In the genomic region with DNA sequence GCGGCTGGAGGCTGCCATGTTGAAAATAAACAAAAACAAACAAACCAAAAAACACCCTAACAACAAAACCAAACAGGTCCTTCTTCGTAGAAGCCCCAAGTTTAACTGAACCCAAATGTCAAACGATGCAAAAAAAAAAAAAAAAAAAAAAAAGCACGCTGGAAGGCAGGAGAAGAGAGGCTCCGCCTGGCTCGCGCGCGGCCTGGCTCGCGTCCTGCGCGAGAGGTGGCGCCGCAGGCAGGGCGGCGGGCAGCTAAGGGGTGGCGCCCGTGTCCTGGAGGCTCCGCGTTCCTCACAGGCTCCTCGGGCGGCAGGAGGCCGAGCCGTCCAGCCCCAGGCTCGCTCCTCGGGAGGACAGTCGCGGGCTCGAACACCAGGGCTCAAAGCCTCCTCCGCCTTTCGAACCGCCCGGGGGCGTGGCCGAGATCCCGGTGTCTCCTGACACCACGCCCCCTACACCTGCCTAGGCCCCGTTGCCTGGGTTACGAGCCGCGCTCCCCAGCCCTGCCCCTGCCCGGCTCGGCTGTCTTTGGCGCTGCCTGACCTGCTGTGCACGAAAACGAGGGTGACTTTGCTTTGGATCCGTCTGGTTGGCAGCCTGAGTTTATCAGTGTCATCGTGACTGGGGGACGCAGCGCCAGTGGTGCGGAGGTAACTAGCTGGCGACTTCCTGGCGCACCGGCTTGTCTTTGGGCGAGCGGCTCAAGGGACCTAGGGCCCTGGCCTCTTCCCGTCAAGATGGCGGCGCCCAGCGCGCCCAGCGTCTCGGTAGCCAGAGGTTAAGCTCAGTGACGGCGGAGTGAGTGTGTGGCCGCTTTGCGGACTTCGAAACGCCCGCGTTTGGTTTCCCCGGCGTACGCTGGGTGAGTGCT, we compare ENCODE assay signal across 8 mouse cellular contexts. TPM values are rescaled to one million over a fixed set of nuclear protein-coding genes. Genes with fewer than 3 reads are reported as not detected.
DNase-seq lines count a peak whose midpoint lies in the region; ATAC-seq and TF ChIP-seq lines count a peak whose summit lies in the region.

Gene Fars2, plus strand, starts transcription at position 270 of the 872 bp plus-strand sequence.
Gene Lyrm4, minus strand, starts transcription at position 384 of the 872 bp plus-strand sequence.

- H3K9ac ChIP-seq in heart, embryonic 15.5 days, result peak within 1 kb of the TSS; percentile 73
- H3K9ac ChIP-seq in liver, embryonic 14.5 days (replicated peaks), result peak within 1 kb of the TSS; percentile 77
- H3K9ac ChIP-seq in neural tube, embryonic 11.5 days (ENCODE audit: low read length), result peak within 1 kb of the TSS; percentile 71
- H3K9ac ChIP-seq in stomach, postnatal 0 days (ENCODE audit: low read length), result peak within 1 kb of the TSS; percentile 68

- peak; percentile 93 to 97 for DNase-seq in CD8-positive naive resting alpha-beta T cell, adult 2 months (ENCODE audit: low read depth in 2 of 2, low spot score in 2 of 2)
- peak; percentile 87 for DNase-seq in c-Kit-positive CD71-negative TER-119-negative erythroid progenitor cells, embryonic 14.5 days (ENCODE audit: low read depth)
- DNase-seq in forebrain, embryonic 10.5 days (ENCODE audit: extremely low spot score, low spot score), result peak; percentile 96
- peak; percentile 99 for DNase-seq in kidney, postnatal 25 days
- peak; percentile 91 to 94 (median 92) for DNase-seq in liver, embryonic 14.5 days (ENCODE audit: low read depth in 3 of 3, low spot score in 3 of 3)
- peak; percentile 97 for DNase-seq in neural tube, embryonic 11.5 days (ENCODE audit: low spot score)
- DNase-seq in stomach, postnatal 0 days (ENCODE audit: low spot score), result peak; percentile 98

- no peaks in the 10 kb centered on the region for H3K27me3 ChIP-seq in forebrain, embryonic 10.5 days (ENCODE audit: poor library complexity, severe bottlenecking)
- H3K27me3 ChIP-seq in heart, embryonic 15.5 days, result no peaks in the 10 kb centered on the region
- H3K27me3 ChIP-seq in liver, embryonic 14.5 days (ENCODE audit: control insufficient read depth, insufficient read depth, low read length), result no peaks in the 10 kb centered on the region
- H3K27me3 ChIP-seq in neural tube, embryonic 11.5 days (ENCODE audit: control insufficient read depth, insufficient read depth, low read length), result no peaks in the 10 kb centered on the region
- H3K27me3 ChIP-seq in stomach, postnatal 0 days (ENCODE audit: control insufficient read depth, insufficient read depth, low read length), result no peaks in the 10 kb centered on the region

- WGBS in forebrain, embryonic 10.5 days, result under 1% methylated on average over 74 of the region's 75 CpGs
- WGBS in heart, embryonic 15.5 days, result under 1% methylated on average over 75 of the region's 75 CpGs
- WGBS in liver, embryonic 14.5 days (ENCODE audit: insufficient replicate concordance), result under 1% methylated on average over 74 of the region's 75 CpGs
- WGBS in neural tube, embryonic 11.5 days, result under 1% methylated on average over 73 of the region's 75 CpGs
- WGBS in stomach, postnatal 0 days, result 0% methylated on average over 73 of the region's 75 CpGs

- TF ChIP-seq EP300 in liver, embryonic 14.5 days (IDR thresholded peaks at IDR 0.05; ENCODE audit: low read depth), result peak; percentile 67
- TF ChIP-seq EP300 in stomach, postnatal 0 days (optimal IDR thresholded peaks at IDR 0.05), result peak; percentile 51

- H3K9me3 ChIP-seq in forebrain, embryonic 10.5 days, result no peaks in the 10 kb centered on the region
- H3K9me3 ChIP-seq in heart, embryonic 15.5 days (replicated peaks), result no peaks in the 10 kb centered on the region
- no peaks in the 10 kb centered on the region for H3K9me3 ChIP-seq in liver, embryonic 14.5 days (ENCODE audit: control insufficient read depth, low read length)
- H3K9me3 ChIP-seq in neural tube, embryonic 11.5 days (ENCODE audit: control insufficient read depth, low read length), result no peaks in the 10 kb centered on the region
- no peaks in the 10 kb centered on the region for H3K9me3 ChIP-seq in stomach, postnatal 0 days (ENCODE audit: control insufficient read depth, low read length)

- ATAC-seq in heart, embryonic 15.5 days (replicated peaks; ENCODE audit: insufficient number of reproducible peaks, insufficient read depth, low FRiP score, low read depth), result peak; percentile 98
- ATAC-seq in liver, embryonic 14.5 days (ENCODE audit: insufficient read depth), result peak; percentile 96
- peak; percentile 99 for ATAC-seq in neural tube, embryonic 11.5 days (ENCODE audit: insufficient read depth, low FRiP score, low TSS enrichment)
- ATAC-seq in stomach, postnatal 0 days (ENCODE audit: low FRiP score, low TSS enrichment), result peak; percentile 99

- no peaks in the 10 kb centered on the region for H3K36me3 ChIP-seq in forebrain, embryonic 10.5 days (replicated peaks)
- H3K36me3 ChIP-seq in heart, embryonic 15.5 days, result no peaks in the 10 kb centered on the region
- H3K36me3 ChIP-seq in liver, embryonic 14.5 days (replicated peaks; ENCODE audit: control insufficient read depth, insufficient read depth, low read depth), result no peaks in the 10 kb centered on the region
- no peaks in the 10 kb centered on the region for H3K36me3 ChIP-seq in neural tube, embryonic 11.5 days (ENCODE audit: control insufficient read depth, insufficient read depth, low read length)
- no peaks in the 10 kb centered on the region for H3K36me3 ChIP-seq in stomach, postnatal 0 days (ENCODE audit: control insufficient read depth, insufficient read depth, low read length)

- peak within 1 kb of the TSS; percentile 90 for H3K4me2 ChIP-seq in heart, embryonic 15.5 days
- peak within 1 kb of the TSS; percentile 74 for H3K4me2 ChIP-seq in liver, embryonic 14.5 days (ENCODE audit: low read depth)
- peak within 1 kb of the TSS; percentile 73 for H3K4me2 ChIP-seq in neural tube, embryonic 11.5 days (ENCODE audit: low read depth)
- peak within 1 kb of the TSS; percentile 85 for H3K4me2 ChIP-seq in stomach, postnatal 0 days (replicated peaks; ENCODE audit: low read depth)

- peak; percentile 28; the same call in 1 of the 2 replicates for TF ChIP-seq CTCF in liver, embryonic 14.5 days (IDR thresholded peaks at IDR 0.05; ENCODE audit: low read depth)
- TF ChIP-seq CTCF in stomach, postnatal 0 days (IDR thresholded peaks at IDR 0.05; ENCODE audit: low read depth), result peak; percentile 38; the same call in 1 of the 2 replicates

- peak within 1 kb of the TSS; percentile 98 for H3K27ac ChIP-seq in forebrain, embryonic 10.5 days
- H3K27ac ChIP-seq in heart, embryonic 15.5 days, result peak within 1 kb of the TSS; percentile 99
- peak within 1 kb of the TSS; percentile 85 for H3K27ac ChIP-seq in liver, embryonic 14.5 days
- peak within 1 kb of the TSS; percentile 95 for H3K27ac ChIP-seq in neural tube, embryonic 11.5 days (ENCODE audit: low read depth, low read length)
- H3K27ac ChIP-seq in stomach, postnatal 0 days (replicated peaks), result peak within 1 kb of the TSS; percentile 95

- H3K4me3 ChIP-seq in forebrain, embryonic 10.5 days, result peak within 1 kb of the TSS; percentile 76
- peak within 1 kb of the TSS; percentile 72 for H3K4me3 ChIP-seq in heart, embryonic 15.5 days
- H3K4me3 ChIP-seq in liver, embryonic 14.5 days (ENCODE audit: insufficient read depth in 1 of 2, low read depth in 2 of 2, low read length in 2 of 2), result peak within 1 kb of the TSS; percentile 68 to 86
- H3K4me3 ChIP-seq in neural tube, embryonic 11.5 days (ENCODE audit: low read depth, low read length), result peak within 1 kb of the TSS; percentile 68
- H3K4me3 ChIP-seq in stomach, postnatal 0 days (ENCODE audit: low read depth, low read length), result peak within 1 kb of the TSS; percentile 60

- peaks cover 26% of the 10 kb centered on the region for H3K4me1 ChIP-seq in forebrain, embryonic 10.5 days
- H3K4me1 ChIP-seq in heart, embryonic 15.5 days (replicated peaks), result peaks cover 20% of the 10 kb centered on the region
- peaks cover 6 to 13% of the 10 kb centered on the region in 2 experiments for H3K4me1 ChIP-seq in liver, embryonic 14.5 days (replicated peaks; ENCODE audit: control insufficient read depth in 2 of 2, insufficient read depth in 2 of 2, low read length in 1 of 2)
- no peaks in the 10 kb centered on the region for H3K4me1 ChIP-seq in neural tube, embryonic 11.5 days (ENCODE audit: control insufficient read depth, insufficient read depth, low read length)
- H3K4me1 ChIP-seq in stomach, postnatal 0 days (replicated peaks; ENCODE audit: control insufficient read depth, insufficient read depth), result 0 out of 2 replicates have a peak, but pooled peaks cover 2% of the 10 kb centered on the region

RNA-seq across cellular contexts. Expression of gene Fars2, which starts in this region (rescaled TPM):
- polyA plus RNA-seq in forebrain, embryonic 10.5 days (2016; fragmentation: Nextera tagmentation; extraction: Ambion mirVana), result 24.1 and 26.5 TPM in 2 replicates
- polyA plus RNA-seq in heart, embryonic 15.5 days (2015; fragmentation: Nextera tagmentation; extraction: Ambion mirVana), result 57.1 and 59.1 TPM in 2 replicates
- 15.2 and 18.8 TPM in 2 replicates for polyA plus RNA-seq in liver, embryonic 14.5 days (2012; rRNA removed)
- polyA plus RNA-seq in liver, embryonic 14.5 days (2014; fragmentation: Nextera tagmentation; extraction: Ambion mirVana), result 23.0 and 29.8 TPM in 2 replicates
- 22.3 and 26.6 TPM in 2 replicates for polyA plus RNA-seq in neural tube, embryonic 11.5 days (2014; fragmentation: Nextera tagmentation; extraction: Ambion mirVana)
- 31.7 and 35.8 TPM in 2 replicates for polyA plus RNA-seq in stomach, postnatal 0 days (2015; fragmentation: Nextera tagmentation; extraction: Ambion mirVana)

RNA-seq across cellular contexts. Expression of gene Lyrm4, which starts in this region (rescaled TPM):
- polyA plus RNA-seq in forebrain, embryonic 10.5 days (2016; fragmentation: Nextera tagmentation; extraction: Ambion mirVana), result 23.4 and 24.4 TPM in 2 replicates
- polyA plus RNA-seq in heart, embryonic 15.5 days (2015; fragmentation: Nextera tagmentation; extraction: Ambion mirVana), result 22.7 and 26.2 TPM in 2 replicates
- polyA plus RNA-seq in liver, embryonic 14.5 days (2012; rRNA removed), result 5.2 and 6.8 TPM in 2 replicates
- polyA plus RNA-seq in liver, embryonic 14.5 days (2014; fragmentation: Nextera tagmentation; extraction: Ambion mirVana), result 28.2 and 28.8 TPM in 2 replicates
- polyA plus RNA-seq in neural tube, embryonic 11.5 days (2014; fragmentation: Nextera tagmentation; extraction: Ambion mirVana), result 21.7 and 21.8 TPM in 2 replicates
- 20.7 and 20.9 TPM in 2 replicates for polyA plus RNA-seq in stomach, postnatal 0 days (2015; fragmentation: Nextera tagmentation; extraction: Ambion mirVana)

Comparison
In these comparisons a context has a peak if more than half of its experiments do, and no peak if none do; other contexts are left out.
1. Peak in every context shown above with its lines: DNase-seq, ATAC-seq, H3K4me3 ChIP-seq and H3K27ac ChIP-seq.